Mouse (Mus musculus): ENCODE results near the gene Snrpd3. TPM values are rescaled to one million over a fixed set of nuclear protein-coding genes. Genes with fewer than 3 reads are reported as not detected.

Snrpd3 gene
- total RNA-seq, 1 experiment, result 124 TPM

DNA sequence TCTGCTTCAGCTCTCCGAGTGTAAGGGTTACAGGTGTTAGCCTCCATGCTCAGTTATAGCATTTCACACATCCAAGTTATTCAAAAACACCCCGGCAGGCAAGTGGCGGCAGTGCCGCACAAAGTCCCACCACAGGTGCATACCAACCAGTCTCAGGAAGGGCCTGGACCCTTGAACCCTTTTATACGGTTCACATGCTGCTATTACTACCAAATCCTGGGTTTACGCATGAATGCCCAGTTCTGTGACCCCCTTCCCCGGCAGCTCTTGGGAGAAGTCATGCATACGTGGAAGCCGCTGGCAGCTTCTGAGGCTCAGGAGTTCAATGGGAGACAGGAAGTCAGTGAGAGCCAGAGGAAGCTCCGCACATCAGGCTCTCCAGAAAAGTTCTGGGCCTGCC is 55.8 kb downstream of the Snrpd3 start:
- no peak overlapping the region for H3K9ac ChIP-seq (ENCODE audit: insufficient read depth, low read depth, low read length, poor library complexity, severe bottlenecking)
- H3K27ac ChIP-seq (ENCODE audit: insufficient read depth, low read depth, low read length, poor library complexity, severe bottlenecking), result no peak overlapping the region
- DNase-seq (ENCODE audit: low read depth, low spot score), result no peak
- no peaks in the 10 kb centered on the region for H3K9me3 ChIP-seq (ENCODE audit: control insufficient read depth, insufficient read depth, low read depth, low read length)
- no peak for TF ChIP-seq HCFC1 (IDR thresholded peaks at IDR 0.05; ENCODE audit: borderline replicate concordance, insufficient read depth, low read length)
- no peak for TF ChIP-seq MAFK (IDR thresholded peaks at IDR 0.05; ENCODE audit: insufficient read depth, low read depth, low read length)
- no peak for TF ChIP-seq ZNF384 (IDR thresholded peaks at IDR 0.05; ENCODE audit: low read depth, low read length)
- no peak for TF ChIP-seq ZC3H11A (IDR thresholded peaks at IDR 0.05; ENCODE audit: borderline replicate concordance, low read depth, low read length)
- TF ChIP-seq CHD2 (IDR thresholded peaks at IDR 0.05; ENCODE audit: low read depth, low read length), result no peak
- H3K4me1 ChIP-seq (ENCODE audit: control insufficient read depth in 2 of 2, insufficient read depth in 2 of 2, low read length in 2 of 2, poor library complexity in 1 of 2), result peaks cover 0 to 2% of the 10 kb centered on the region in 2 experiments; a peak in 2 of 4 replicates
- no peaks in the 10 kb centered on the region for H3K36me3 ChIP-seq (ENCODE audit: control insufficient read depth, insufficient read depth, low read length, poor library complexity, severe bottlenecking)
- in situ Hi-C loops (cut with MboI; ENCODE audit: low sequenced_read_pairs in 2 of 2, unreplicated experiment in 2 of 2), result no loop called here
- no peak overlapping the region for H3K4me3 ChIP-seq (ENCODE audit: insufficient read depth in 1 of 2, low read depth in 1 of 2, low read length in 2 of 2, poor library complexity in 1 of 2, severe bottlenecking in 1 of 2)

- DNase-seq (ENCODE audit: low read depth, low spot score), result no peak
- in situ Hi-C loops (cut with MboI; ENCODE audit: low sequenced_read_pairs in 2 of 2, unreplicated experiment in 2 of 2), result no loop called here
- TF ChIP-seq CHD2 (IDR thresholded peaks at IDR 0.05; ENCODE audit: low read depth, low read length) (no peak), ZC3H11A (IDR thresholded peaks at IDR 0.05; ENCODE audit: borderline replicate concordance, low read depth, low read length) (no peak), MAFK (IDR thresholded peaks at IDR 0.05; ENCODE audit: insufficient read depth, low read depth, low read length) (no peak), HCFC1 (IDR thresholded peaks at IDR 0.05; ENCODE audit: borderline replicate concordance, insufficient read depth, low read length) (no peak), ZNF384 (IDR thresholded peaks at IDR 0.05; ENCODE audit: low read depth, low read length) (no peak)
These were observed 56.6 kb downstream of the Snrpd3 start for GRCm38 (mm10) chr10:75573965-75574364.

DNA sequence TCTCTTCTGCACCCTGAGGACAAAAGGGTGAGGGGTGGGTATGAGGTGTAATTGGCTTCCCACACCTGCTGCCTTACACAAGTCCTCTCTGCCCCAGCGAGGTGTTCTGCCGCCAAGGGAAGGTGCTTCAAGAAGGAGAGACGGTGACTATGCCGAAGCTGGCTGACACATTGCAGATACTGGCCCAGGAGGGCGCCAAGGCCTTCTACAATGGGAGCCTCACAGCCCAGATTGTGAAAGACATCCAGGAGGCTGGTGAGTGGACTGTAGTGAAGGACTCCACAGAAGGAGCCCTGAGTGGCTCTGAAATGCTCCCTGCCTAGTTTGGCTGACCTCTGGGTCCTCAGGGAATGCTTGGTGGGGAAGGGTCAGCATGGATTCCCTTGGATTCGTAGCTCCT is 61.8 kb downstream of the Snrpd3 start:
- TF ChIP-seq ZC3H11A (IDR thresholded peaks at IDR 0.05; ENCODE audit: borderline replicate concordance, low read depth, low read length) (no peak), CHD2 (IDR thresholded peaks at IDR 0.05; ENCODE audit: low read depth, low read length) (no peak), MAFK (IDR thresholded peaks at IDR 0.05; ENCODE audit: insufficient read depth, low read depth, low read length) (no peak), ZNF384 (IDR thresholded peaks at IDR 0.05; ENCODE audit: low read depth, low read length) (no peak), HCFC1 (IDR thresholded peaks at IDR 0.05; ENCODE audit: borderline replicate concordance, insufficient read depth, low read length) (no peak)

More at GRCm38 (mm10) chr10:75573965-75574364, 56.6 kb downstream of the Snrpd3 start:
- Histone ChIP-seq H3K27ac (ENCODE audit: insufficient read depth, low read depth, low read length, poor library complexity, severe bottlenecking) (no peak overlapping the region), H3K9ac (ENCODE audit: insufficient read depth, low read depth, low read length, poor library complexity, severe bottlenecking) (no peak overlapping the region), H3K4me3 (ENCODE audit: insufficient read depth in 1 of 2, low read depth in 1 of 2, low read length in 2 of 2, poor library complexity in 1 of 2, severe bottlenecking in 1 of 2) (no peak overlapping the region), H3K4me1 (ENCODE audit: control insufficient read depth in 2 of 2, insufficient read depth in 2 of 2, low read length in 2 of 2, poor library complexity in 1 of 2) (peaks cover 0 to 2% of the 10 kb centered on the region in 2 experiments; a peak in 1 of 4 replicates), H3K9me3 (ENCODE audit: control insufficient read depth, insufficient read depth, low read depth, low read length) (no peaks in the 10 kb centered on the region), H3K36me3 (ENCODE audit: control insufficient read depth, insufficient read depth, low read length, poor library complexity, severe bottlenecking) (peaks cover 4% of the 10 kb centered on the region; the same call in 1 of the 2 replicates)

DNA sequence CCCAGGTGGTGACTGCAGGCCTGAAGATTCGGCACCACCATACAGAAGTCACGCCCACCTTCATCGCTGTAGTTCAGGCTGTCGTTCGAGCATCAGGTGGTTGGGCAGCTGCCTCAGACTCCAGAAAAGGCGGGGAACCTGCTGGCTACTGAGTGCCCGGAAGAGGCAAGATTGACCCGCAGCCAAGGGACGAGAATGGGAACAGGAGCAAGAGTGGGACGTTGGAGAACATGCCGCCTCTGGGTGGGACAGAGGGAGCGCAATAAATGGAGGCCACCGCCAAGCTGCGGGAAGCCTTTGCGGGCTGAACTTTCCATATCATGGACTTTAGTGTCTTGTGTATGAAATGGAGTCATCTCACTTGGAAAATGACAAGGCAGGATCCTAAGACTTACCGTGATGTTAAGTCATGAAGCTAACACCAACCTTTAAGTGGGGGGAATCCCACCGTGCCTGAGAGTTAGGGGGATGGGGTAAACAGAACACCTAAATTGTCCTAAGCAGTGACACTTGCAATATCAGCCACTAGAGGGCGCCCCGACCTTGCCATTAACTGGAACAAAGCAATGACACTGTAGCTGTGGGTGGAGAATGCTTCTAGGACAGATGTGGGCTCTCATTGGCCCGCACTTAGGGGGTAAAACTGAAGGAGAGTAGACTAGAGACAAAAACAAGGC is 68.7 kb downstream of the Snrpd3 start:
- peak; percentile 96 for DNase-seq (ENCODE audit: low read depth, low spot score)
- Histone ChIP-seq H3K36me3 (ENCODE audit: control insufficient read depth, insufficient read depth, low read length, poor library complexity, severe bottlenecking) (no peaks in the 10 kb centered on the region), H3K9me3 (ENCODE audit: control insufficient read depth, insufficient read depth, low read depth, low read length) (no peaks in the 10 kb centered on the region), H3K27ac (ENCODE audit: insufficient read depth, low read depth, low read length, poor library complexity, severe bottlenecking) (no peak overlapping the region), H3K9ac (ENCODE audit: insufficient read depth, low read depth, low read length, poor library complexity, severe bottlenecking) (no peak overlapping the region), H3K4me3 (ENCODE audit: insufficient read depth in 1 of 2, low read depth in 1 of 2, low read length in 2 of 2, poor library complexity in 1 of 2, severe bottlenecking in 1 of 2) (peak overlapping the region in 1 of 2 experiments; percentile 26; a peak in 1 of 4 replicates), H3K4me1 (ENCODE audit: control insufficient read depth in 2 of 2, insufficient read depth in 2 of 2, low read length in 2 of 2, poor library complexity in 1 of 2) (peaks cover 0 to 8% of the 10 kb centered on the region in 2 experiments; a peak in 1 of 4 replicates)
- in situ Hi-C loops (cut with MboI; ENCODE audit: low sequenced_read_pairs in 2 of 2, unreplicated experiment in 2 of 2), result loop anchor here in 1 of 2 experiments (25.0 kb wide), 1 partner anchor 376 kb away; the partner anchor contains the start of gene Gm5134
- no peak for TF ChIP-seq HCFC1 (IDR thresholded peaks at IDR 0.05; ENCODE audit: borderline replicate concordance, insufficient read depth, low read length)
- TF ChIP-seq ZC3H11A (IDR thresholded peaks at IDR 0.05; ENCODE audit: borderline replicate concordance, low read depth, low read length), result peak; percentile 50; the same call in 1 of the 2 replicates

More for the DNA sequence above, 61.8 kb downstream of the Snrpd3 start:
- no peak overlapping the region for H3K9ac ChIP-seq (ENCODE audit: insufficient read depth, low read depth, low read length, poor library complexity, severe bottlenecking)
- H3K4me3 ChIP-seq (ENCODE audit: insufficient read depth in 1 of 2, low read depth in 1 of 2, low read length in 2 of 2, poor library complexity in 1 of 2, severe bottlenecking in 1 of 2), result no peak overlapping the region
- no peak overlapping the region for H3K27ac ChIP-seq (ENCODE audit: insufficient read depth, low read depth, low read length, poor library complexity, severe bottlenecking)
- DNase-seq (ENCODE audit: low read depth, low spot score), result no peak
- H3K36me3 ChIP-seq (ENCODE audit: control insufficient read depth, insufficient read depth, low read length, poor library complexity, severe bottlenecking), result peaks cover 4% of the 10 kb centered on the region; the same call in 1 of the 2 replicates
- H3K9me3 ChIP-seq (ENCODE audit: control insufficient read depth, insufficient read depth, low read depth, low read length), result no peaks in the 10 kb centered on the region
- no peaks in the 10 kb centered on the region for H3K4me1 ChIP-seq (ENCODE audit: control insufficient read depth in 2 of 2, insufficient read depth in 2 of 2, low read length in 2 of 2, poor library complexity in 1 of 2)
- in situ Hi-C loops (cut with MboI; ENCODE audit: low sequenced_read_pairs in 2 of 2, unreplicated experiment in 2 of 2), result loop anchor here in 1 of 2 experiments (25.0 kb wide), 1 partner anchor 383 kb away; the partner anchor contains the start of gene Gm5134
